Mouse (Mus musculus): Measurements from ENCODE around the gene Ngb.

The Ngb gene

DNA sequence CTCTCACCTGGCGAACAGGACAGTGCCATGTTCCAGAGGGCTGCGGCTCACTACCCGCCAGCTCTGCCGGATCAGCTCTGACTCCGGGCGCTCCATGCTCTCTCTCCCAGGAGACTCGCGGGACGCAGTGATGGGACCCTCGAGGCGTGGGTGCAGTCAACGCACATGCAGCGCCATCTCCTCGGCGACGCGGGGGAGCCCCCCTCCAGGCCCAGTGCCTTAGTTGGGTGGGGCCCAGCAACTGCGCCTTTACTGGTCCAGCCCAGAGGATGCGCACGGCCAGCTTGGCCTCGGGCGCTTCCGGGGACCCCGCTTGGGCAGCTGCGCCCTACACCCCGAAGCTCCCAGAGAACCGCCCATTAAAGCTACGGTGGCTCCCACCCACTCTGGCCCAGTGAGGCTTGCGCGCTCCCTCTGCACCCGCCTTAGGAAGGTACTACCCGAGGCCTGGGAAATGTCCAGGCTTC, at the start of gene Ngb:
Gene Ngb (minus strand): TSS at position 375 of the 467 bp plus-strand sequence.
- no peak for DNase-seq (ENCODE audit: low spot score)

DNA sequence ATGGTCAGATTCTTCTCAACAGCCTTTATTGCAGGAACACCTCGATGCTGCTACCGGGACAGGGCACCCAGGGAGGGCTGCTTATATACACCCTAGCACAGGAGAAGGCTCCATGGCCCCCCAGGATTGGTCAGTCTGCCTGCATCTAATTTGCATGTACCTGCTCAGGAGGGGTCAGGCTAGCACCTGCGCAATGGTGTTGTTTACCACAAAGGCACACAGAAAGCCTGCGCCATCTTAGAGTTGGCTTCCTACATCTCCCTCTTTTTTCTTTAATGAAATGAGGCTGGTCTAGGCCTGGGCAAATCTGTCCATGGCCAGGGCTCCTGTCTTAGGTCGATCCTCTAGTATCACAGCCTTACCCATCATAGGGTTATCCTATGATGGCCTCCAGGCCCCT, 47.1 kb upstream of the Ngb start:
- no peak for DNase-seq (ENCODE audit: low spot score)

DNA sequence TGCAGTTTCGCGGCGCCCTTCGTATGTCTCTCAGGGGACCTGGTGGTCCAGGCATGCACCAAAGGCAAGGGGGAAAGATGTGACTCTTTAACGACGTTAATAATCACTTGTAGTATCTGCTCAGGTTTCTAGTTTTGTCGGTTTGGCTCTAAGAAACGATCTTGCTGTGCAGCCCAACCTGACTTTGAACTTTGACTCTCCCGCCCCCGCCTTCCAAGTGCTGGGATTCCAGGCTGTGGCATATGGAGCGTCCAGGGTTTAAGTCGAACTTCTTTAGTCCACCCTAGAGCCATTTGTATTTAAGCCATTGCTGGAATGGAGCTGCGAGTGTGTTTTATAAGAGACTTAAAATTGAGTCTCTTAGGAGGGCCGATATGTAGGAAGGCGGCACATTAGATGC, 45.8 kb upstream of the Ngb start:
- DNase-seq (ENCODE audit: low spot score): no peak

DNA sequence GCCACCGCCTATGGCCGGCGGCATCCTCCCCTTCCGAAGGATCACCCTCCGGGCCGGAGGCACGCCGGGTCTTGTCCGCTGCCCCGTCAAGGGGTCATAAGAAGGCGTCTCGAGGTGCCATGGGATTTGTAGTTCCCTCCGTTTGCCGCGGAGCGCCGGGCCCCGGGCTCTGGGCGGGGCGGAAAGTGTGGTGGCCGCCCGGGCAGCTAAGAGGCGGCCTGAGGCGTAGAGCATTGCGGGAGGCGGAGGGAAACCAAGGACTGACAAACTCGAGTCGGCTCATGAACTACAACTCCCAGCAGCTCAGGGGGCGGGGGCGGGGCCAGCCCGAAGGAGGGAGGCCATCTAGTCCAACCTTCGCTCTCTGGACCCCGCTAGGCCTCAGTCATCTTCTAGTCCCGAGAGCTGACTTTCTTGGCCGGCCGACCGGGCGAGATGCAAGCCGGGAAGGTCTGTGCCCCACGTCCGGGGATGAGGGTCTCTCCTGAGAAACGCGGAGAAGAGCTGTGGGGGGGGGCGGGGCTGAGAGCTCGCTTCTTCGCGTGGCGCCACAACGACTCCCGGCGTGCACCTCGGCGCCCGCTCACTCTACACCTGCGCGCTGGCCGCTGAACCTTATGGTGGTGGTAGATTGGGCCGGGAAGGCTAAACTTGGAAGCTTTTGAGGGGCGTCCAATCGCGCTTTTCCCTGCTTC, 45.2 kb upstream of the Ngb start, which contains the start of gene Pomt2:
Gene Pomt2 (minus strand): TSS at position 574 of the 695 bp plus-strand sequence.
- peak; percentile 98 for DNase-seq (ENCODE audit: low spot score)

DNA sequence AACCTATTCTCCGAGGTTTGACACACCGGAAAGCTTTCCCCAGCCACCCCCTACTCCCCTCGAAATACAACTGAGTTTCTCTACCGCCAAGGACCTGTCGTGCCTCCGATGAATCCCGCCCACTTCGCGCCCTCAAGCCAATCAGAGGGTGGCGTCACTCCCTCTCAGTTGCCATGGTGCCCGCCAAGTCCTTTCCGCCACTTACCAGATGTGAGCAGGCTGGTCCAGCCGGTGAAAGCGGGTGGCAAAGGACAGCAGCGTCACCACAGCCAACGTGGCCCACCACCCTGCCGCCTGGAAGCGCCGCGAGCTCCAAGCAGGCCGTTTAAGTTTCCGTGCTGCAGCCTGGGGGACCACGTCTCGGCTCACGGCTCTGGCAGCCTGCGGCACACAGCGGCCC, 44.6 kb upstream of the Ngb start, which contains the start of gene Gstz1:
Gene Gstz1 (plus strand): TSS at position 200 of the 400 bp plus-strand sequence.
- peak; percentile 90 for DNase-seq (ENCODE audit: low spot score)

DNA sequence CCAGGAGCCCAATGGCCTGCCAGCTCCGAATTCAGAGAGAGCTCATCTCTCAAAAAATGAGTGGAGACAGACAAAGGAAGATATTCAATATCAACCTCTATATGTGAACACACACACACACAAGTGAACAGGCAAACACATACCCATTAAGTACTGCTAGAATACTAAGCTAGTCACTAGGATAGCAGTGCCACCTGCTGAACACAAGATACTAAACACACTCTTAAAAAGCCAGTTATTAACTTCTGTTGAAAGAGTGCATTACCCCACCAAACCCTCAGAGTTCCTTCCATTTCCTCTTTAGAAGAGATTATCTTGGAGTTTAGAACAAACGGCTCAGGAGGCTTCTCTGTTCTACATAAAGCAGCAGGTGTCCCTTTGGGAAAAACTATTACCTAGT, 39.8 kb upstream of the Ngb start:
- DNase-seq (ENCODE audit: low spot score): no peak

DNA sequence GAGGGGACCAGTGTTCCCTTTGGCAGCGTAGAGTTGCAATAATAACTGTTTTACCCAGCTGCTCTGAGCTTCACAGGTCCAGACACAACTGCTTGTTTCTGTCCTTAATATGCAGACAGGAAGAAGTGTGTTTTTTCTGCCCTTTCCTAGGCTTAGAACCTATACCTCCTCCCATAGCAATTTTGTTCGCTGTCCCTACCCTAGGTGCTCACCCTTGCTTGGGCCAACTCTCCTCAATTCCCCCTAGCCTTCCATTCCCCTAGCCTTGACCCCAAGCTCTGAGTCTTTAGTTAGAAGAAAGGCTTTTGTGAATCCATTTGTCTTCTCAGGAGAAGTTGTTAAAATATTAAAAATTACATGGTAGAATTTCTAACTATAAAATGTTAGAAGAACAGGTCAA, 36.4 kb upstream of the Ngb start:
- no peak for DNase-seq (ENCODE audit: low spot score)

DNA sequence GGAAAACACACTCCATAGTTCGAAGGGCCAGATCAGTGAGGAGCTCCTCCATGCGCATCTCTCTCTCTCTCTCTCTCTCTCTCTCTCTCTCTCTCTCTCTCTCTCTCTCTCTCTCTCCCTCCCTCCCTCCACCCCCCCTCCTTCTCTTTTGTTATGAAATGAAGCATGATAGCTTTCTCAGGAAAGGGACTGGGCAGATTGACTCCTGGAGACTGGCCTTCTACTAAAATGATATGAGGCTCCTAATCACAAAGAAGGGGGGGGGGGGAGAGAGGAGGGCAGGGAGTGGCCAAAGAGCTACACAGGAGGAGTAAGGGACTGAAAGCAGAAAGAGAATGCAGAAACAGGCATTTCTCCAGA, 36.0 kb upstream of the Ngb start:
- no peak for DNase-seq (ENCODE audit: low spot score)

DNA sequence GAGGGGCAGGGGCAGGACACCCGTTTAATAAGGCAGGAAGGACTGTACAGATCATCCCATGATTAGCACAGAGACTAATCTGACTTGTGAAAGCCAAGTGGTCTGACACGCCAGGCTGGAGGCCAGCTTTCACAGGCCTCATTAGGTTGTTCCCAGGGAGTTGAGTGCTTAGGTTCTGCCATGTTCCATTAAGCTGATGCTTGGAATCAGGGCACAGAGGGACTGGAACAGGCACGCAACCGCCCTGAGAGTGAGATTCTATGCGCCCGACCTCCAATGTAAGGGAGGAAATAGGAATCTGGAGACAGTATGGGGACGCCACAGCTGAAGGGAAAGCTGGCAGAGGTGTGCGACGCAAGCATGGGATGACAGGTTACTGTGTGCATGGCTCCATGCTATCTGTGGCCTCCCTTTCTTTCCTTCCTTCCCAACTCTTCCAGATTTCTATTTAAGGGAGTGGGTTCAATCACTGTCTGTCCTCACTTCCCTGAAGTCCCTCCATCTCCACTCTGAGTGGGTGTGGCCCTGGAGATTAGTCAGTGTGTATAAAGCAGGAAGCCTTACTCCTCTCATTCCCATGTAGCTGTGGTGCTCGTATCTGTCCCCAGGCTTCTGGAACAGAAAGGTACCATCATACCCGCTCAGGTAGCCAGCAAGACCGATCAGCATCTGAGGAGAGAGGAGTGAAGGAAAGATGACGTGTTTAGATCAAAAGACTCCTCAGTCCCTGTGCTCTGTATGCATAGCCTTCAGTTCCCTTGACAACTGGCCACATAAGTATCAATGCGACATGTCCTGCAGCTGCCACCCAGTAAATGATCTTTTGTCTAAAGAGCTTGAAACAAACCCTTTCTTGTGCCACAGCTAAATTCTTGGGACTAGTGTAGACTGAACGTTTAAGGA, 35.4 kb upstream of the Ngb start:
- DNase-seq (ENCODE audit: low spot score): no peak

DNA sequence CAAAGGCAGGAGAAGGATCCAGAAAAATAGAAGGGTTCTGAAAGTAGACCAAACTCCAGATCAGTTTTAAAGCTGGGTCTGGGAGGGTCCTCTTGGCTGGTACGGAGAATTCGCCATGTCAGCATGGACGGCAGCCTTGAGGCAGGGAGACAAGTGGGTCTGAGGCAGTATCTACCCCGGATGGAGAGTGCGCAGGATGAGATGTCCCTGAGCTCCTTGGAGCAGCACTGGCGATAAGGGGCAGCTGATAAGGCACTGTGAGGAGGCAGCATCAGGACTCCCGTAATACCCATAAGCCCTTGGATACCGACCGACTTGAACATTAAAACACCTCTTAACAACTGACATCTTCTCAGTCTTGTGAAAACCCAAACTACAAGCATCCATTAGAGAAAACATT, 30.4 kb upstream of the Ngb start:
- no peak for DNase-seq (ENCODE audit: low spot score)

DNA sequence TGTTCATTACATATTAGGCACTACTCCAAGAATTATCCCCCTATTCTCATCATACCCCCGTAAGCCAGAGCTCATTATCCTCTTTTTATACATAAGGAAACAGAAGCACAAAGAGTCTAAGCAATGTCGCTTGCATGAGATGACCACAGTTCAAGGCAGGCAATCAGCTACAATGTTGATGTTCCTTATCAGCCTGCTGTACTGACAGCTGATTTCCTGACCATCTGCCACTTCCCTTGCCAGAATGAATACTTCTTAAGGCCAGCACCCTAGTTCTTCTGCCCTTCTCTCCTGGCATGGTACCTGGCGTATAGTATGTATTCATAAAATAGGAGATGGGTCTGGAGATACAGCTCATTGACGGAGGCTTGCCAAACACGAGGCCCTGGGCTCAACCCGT, 29.9 kb upstream of the Ngb start:
- DNase-seq (ENCODE audit: low spot score): no peak

DNA sequence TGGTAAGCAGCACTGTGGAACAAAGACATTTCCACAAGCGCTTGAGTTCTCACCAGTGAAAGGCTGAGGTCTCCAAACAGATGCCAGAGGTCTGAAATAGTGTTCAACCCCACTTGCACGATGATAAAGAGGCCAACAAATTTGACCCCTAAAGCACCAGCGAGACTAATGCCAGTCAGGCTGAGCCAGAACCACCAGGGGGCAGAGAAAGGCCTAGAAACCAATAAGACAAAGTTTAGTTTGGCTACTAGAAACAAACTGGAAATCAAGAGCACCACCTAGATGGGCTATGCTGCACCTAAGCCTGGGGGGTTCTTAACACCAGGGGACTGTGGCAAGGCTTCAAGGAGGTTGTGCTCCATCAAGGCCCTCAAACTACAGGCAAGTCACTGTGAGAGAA, 29.3 kb upstream of the Ngb start:
- DNase-seq (ENCODE audit: low spot score): no peak

DNA sequence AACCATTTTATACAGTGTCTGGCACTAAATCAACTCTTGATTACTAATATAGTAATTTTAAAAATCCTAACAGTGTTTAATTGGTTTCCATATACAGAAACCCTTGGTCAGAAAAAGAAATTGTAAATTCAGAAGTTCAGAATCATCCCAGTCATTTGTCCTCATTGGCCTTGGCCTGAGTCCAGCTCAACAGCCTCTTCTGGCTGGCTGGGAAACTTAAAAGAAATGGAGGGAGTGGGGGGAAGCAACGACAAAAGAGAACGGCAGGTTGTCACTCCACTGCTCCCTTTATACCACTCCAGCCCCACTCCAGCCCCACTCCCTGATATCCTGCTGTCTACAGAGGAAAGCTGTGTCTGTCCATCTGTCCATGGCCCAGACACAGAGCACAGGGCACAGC, 28.8 kb upstream of the Ngb start:
- no peak for DNase-seq (ENCODE audit: low spot score)

DNA sequence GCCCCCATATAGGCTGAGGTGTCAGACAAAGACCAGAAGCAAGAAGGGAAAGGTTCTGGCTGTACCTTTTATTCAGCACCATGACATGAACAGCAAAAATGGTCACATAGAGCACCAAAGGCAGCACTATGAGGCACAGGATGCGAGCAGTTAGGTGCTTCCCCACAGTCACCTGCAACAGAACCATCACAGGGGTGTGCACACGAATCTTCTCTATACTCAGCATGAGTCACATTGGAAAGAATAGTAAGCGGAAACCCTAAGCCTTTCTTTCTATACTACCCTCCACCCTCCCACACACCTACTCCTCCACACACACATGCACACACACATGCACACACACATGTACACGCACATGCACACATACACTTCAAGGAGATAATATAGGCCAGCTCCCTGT, 27.9 kb upstream of the Ngb start:
- DNase-seq (ENCODE audit: low spot score): no peak

DNA sequence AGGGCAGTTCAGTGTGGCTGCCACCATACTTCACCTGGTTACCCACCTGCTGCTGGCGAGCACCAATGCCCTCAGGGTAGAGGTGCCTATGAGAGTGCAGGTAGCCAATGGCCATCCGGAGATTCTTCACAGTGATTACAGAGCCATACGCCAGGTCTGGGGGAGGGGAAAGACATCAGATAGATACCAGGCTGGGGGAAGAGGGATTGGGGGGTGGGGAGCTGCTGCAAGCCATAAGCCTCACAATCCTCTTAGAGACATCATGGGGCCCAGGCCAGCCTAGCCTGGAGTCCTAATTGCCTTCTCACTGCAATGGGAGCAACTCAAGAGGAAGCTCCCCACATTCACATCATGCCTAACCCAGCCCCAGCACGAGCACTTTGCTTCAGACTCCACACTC, 24.9 kb upstream of the Ngb start:
- DNase-seq (ENCODE audit: low spot score): no peak

DNA sequence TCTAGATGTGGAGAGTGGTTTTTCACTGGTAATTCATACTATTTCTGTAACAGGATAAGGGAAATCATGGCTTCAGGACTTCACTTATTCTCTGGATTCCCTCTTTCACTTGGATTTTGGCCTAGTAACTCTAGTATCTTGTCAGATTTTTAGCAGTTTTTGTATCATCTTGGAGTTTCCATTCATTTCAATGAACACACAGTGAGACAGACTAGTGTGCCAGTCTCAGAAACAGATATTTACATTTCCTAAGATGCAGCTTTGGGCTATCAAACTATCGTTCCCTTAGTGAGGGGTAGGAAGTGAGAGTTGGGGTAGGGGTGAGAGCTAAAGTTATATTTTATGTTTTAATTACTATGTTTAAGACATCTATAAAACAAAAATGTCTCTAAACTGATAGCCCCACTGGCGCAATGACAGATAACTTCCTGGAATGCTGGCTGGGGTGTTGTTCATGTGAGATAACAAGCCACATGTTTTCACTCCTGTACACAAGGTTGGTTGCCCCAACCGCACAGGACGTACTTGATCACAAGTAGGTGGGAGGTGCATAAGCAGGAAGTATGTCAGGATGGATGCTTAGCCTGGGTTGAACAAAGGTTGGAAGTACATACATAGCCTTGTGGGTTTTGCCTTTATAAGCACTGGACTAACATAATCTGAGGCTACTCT, 19.7 kb upstream of the Ngb start:
- no peak for DNase-seq (ENCODE audit: low spot score)

DNA sequence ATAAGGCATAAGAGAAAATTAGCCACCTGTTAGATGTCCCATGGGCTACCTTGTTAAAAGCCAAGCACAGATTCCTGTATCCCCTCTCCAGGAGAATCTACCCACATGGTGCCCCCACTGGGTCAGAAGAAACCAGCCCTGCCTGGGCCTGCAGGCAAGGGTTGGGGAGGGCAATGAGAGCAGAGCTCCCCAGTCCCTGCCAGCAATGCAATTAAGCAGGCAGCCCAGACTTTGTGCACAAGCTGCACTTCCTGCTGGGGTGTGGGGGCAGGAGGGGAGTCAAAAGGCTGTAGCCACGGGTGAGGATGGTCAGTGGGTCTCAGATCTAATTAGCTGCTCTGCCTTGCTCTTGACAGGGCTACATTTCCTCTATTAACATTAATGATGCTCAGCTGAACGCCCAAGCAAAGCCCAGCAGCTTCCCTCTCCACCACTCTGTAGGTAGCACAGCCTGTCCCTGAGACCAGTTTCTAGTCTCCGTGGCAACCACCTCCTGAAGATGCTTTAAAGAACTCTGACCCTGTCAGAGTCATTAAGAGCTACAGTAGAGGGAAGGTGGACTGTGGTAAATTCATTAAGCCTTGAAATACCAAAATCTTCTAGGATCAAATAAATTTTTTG, 5.1 kb upstream of the Ngb start:
- no peak for DNase-seq (ENCODE audit: low spot score)

DNA sequence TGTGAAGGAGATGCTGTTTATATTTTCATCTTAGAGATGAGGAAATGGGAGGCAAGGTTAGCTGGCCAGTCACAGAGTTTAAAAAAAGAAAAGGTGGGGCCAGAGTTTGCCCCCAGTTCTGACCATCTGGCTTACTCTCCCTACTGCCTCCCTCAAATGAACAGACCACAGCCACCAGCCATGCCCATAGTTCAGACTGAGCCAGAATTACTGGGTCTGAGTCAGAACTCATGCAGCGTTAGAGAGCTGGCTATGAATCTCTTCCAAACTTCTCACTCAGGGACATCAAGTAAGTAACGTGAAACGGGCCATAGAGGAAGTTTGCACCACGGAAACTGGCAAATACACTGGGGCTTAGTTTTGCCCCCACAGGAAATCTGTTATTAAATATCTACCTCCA, 2.5 kb upstream of the Ngb start:
- DNase-seq (ENCODE audit: low spot score): no peak

DNA sequence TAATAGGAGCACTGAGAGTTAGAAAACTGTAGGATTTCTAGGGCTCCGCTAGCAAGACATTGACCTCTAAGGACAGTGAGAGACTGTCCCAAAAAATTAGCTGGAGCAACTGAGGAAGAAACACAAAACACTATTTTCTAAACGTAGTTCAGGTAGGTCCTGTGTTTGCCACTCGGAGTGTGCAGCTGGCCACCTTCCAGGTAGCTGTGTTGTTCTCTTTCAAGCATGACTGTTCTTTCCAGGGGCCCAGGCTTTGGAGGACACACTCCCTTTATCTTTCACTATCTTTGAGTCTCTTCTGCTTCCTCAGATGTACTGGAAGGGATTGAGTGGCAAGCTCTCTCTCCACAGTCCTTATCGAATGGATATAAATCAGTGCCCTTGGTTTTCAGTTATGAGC, 1.1 kb upstream of the Ngb start:
- DNase-seq (ENCODE audit: low spot score): no peak

DNA sequence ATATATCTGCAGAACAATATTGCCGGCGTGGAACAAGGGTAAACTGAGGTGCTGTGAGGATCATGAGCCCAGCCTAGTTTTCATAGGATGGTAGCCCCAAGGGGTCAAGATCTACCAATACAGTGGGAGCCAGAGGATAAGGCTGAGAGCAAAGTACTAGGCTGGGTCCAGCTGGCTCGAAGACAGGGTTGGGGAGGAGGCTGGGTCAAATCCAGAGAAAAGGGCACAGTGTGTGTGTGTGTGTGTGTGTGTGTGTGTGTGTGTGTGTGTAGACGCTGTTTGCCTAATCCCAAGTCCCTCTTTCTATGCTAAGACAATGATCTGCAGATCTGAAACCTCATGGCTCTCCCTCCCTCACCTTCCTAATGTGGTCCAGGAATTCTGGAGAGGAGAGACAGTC, 2.0 kb downstream of the Ngb start:
- DNase-seq (ENCODE audit: low spot score): no peak

DNA sequence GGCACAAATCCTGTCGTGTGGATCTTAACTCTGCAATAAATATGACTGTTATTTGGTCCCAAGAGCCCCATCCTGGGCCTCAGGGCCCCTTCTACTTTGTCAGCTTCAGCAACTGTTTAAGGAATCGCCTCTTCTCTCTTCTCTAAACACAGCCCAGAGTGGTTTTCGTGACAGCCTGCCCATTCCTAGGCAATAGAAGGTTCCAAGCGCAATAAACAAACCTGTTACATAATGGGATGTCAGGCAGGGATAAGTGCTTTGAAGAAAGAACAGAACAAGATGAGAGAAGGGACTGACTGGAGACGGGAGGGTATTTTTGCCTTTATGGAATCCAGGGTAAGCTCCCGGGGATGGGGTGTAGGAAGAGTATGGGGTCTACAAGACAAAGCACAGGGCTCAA, 8.7 kb downstream of the Ngb start:
- DNase-seq (ENCODE audit: low spot score): no peak

DNA sequence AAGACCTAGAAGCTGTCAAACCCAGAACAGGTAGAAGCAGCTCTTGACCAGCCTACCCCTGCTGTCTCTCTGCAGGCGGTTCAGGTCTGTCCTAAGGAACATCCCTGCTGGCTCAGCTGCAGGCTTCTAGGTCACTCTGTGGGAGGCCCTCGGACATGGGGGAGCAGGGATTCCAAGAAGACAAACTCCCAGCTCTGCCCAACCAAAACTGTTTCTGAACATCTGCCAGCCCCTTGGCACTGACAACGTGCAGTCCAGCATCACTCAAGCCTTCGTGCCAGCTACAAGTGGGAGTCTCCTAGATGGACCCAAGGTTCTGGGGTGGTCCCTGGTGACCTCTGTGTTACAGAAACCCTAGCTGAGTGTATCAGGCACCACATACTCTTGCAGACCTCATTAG, 9.1 kb downstream of the Ngb start:
- DNase-seq (ENCODE audit: low spot score): no peak

Data from yolk sac, embryonic 10.5 days (tissue).